Mouse (Mus musculus) gastrocnemius, postnatal 10 days (tissue): ENCODE measurements around the gene Hamp. TPM values are rescaled to one million over a fixed set of nuclear protein-coding genes. Genes with fewer than 3 reads are reported as not detected.

Experiments used
- DNase-seq: peaks from one replicate; pipeline ENCODE4 v3.0.0; 2021; ENCODE audit warnings: mixed read lengths
- long read RNA-seq, 2 experiments: library from polyadenylated mRNA; stranded (forward); transcript quantifications; one replicate each; pipeline ENCODE4 v2.0.0; 2021
- total RNA-seq, 2 experiments: library from RNA; stranded (reverse); gene quantifications; 2 replicates each; pipeline ENCODE4 v1.2.3; 2021

The Hamp gene
- total RNA-seq = not detected
- long read RNA-seq, experiment 1 = 0 reads
- long read RNA-seq, experiment 2 = 0 reads

DNA sequence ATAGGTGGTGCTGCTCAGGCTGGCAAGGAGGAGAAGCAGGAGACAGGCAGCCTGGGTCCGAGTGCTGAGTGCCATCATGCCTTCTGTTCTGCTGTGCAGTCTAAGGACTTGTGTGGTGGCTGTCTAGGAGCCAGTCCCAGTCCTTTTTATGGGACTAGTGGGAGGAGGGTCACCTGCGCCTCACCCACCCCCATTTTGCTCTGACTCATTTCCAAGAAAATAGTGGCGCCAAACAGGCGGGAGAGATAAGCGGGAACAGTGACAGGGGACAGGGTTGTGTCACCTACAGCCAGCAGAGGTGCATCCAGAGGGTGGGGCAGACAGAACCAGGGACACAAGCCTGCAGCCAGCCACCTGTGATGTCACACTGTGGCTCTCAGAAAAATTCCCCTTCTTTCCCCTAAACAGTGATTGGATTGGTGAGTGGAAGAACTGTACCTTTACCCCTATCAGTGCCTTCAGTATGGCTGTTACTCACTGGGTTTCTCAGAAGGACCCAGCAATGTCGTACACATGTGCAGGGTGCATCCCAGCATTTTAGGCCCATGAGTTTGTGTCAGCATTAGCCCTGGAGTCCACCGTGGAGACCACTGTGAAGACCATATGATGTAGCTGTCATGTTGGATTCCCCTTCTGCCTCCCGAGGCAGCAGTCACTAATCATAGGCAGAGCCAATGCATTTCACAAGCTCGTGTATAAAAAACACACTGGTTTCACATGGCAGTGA lies at the start of gene Hamp:
Hamp (minus strand) TSS at position 124 of the 727 bp plus-strand sequence.
- DNase-seq = no peak

- DNase-seq = no peak
Measured at GRCm38 (mm10) chr7:30992148-30992547, 48.3 kb upstream of the Hamp start.

DNA sequence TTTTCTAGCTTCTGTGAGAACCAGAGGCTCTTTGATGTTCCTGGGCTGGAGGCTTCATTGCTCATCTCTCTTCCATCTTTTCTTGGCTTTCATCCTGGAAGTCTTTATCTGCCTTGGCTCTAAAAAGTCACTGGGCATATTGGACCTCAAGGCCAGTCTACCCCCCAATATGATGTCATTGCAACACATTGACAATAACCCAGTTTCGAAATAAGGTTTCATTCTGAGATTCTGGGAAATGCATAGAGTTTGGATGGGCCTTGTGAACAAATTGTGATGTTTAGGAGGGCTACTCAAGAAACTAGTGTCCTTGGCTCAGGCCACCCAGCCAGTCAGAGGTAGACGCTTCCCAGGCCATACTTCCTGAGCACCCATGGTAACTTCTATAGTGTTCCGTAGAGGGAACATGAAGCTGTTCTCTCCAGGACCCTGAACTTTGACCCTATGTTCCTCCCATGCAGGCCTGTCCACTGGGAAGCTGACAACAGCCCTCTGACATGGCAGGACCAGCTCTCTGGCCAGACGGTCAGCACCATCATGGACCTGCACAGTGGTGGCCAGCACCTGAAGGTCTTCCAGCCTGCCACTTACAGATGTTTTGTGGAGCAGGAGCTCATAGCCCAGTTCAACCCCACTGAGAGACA lies 44.8 kb upstream of the Hamp start:
- no peak for DNase-seq

GRCm38 (mm10) chr7:30985357-30985756 lies 41.5 kb upstream of the Hamp start:
- no peak for DNase-seq

- no peak for DNase-seq
Measured at GRCm38 (mm10) chr7:30981703-30982102, 37.9 kb upstream of the Hamp start.

DNA sequence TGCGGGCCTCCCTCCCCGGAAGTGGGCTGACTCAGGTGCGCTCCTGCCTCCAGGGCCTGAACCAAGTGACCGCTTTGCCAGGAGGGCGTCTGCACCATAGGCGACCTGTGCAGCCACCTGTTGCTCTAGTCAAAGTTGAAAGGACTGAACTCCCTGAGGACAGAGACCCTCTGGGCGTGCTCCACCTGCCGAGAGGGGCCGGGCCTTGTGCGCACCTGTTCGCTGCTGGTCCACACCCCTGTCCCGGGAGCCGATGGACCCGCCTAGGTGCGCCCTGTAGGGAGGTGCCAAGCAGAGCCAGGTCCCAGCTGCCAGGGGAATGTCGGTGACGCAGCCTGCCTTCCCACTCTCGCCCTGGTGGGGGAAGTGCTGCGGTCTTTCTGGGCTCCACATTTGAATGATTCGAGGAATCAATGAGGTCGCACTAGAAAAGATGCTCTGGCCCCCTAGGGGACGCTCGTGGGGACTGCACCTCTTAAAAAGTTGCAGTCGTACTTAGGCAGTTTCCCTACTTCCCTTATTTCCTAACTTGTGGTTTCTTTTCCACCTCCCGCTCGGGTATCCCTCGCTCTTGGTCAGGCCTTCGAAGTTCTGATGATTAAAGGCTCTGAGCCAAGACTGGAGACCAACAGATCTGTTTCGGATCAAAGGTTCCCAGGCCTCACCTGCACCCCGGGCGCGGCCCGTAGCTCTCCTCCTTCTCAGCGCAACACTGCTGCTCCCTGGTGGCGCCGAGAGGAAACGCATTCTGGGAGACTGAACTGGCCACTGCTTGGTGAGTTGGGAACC lies 29.9 kb upstream of the Hamp start, which contains the start of gene Fam187b:
Fam187b (plus strand) TSS at position 290 of the 789 bp plus-strand sequence.
- DNase-seq = peak; percentile 88

- no peak for DNase-seq
Measured at GRCm38 (mm10) chr7:30973251-30973500, 29.3 kb upstream of the Hamp start, which contains the start of gene Lsr. Gene Lsr (minus strand): TSS chr7:30973464.

DNA sequence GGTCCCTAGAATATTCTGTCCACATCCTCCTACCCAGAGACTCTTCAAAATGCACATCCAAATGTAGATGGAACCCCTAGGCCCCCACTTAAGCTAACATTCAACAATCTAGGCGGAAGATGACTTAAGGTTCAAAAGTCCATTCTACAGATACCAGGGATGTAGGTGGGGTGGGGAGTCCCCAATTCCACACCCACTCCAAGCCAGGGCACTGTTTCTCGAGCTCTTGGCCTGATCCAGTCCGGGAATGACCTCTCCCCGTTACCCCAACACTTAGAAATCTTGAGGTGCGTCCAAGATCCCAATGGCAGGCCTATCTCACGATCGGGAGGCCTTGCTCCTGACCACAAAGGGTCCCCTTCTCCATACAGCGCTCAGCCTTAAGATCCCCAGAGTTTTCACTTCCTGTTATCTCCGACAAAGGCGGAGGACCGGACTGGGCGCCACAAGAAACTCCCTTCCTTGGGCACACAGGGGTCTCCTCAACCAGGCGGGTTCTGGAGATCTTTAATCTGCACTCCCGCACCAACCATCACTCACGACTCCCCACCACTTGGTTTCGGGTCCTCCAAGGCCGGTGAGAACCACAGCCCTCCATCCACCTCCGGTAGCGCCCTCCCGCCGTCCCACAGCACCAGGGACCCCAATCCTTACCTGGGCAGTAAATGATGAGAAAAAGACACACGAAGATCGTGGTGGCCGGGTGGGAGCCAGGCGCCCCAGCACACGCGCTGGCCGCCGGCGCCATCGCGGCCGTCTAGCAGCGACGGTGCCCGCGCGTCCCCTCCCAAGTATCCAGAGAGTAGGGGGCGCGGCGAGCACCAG lies 28.8 kb upstream of the Hamp start:
- DNase-seq = no peak

GRCm38 (mm10) chr7:30971901-30972300 lies 28.1 kb upstream of the Hamp start:
- no peak for DNase-seq

DNA sequence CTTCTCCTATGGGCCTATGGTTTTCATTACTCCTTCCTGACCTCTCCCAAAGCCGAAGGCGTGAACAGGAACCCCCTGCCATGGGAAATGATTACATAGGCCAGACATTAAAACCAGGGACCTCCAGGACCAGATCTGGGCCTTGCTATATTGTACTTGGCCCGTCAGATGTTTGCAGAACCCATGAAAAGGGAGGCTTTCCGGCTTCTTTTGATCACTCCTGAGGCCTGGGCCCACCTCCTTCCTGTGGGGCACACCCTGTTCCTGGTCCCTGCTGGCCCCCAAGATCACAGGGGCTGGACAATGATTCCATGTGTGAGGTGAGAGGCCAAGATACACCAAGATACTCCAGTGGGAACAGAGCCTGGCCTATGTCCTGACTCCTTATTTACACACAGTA lies 25.3 kb upstream of the Hamp start:
- no peak for DNase-seq

- no peak for DNase-seq
Measured at GRCm38 (mm10) chr7:30968611-30969010, 24.8 kb upstream of the Hamp start.

DNA sequence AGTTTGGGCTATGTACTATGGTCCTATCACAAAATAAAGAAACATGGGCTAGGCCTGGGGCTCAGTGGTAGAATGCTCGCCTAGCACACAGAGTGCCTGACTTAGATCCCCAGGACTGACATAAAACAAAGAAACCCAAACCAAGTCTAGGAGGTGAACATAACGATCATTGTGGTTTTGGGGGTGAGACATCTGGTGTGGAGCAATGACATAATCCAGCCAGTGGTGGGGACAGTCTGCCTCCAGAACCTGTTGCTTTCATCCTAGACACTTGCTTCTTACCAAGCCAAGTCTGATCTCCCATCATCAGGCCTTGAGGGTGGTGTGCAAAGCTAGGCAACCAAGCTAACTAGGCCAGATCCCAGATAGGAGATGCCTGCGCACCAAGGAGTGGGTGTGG lies 22.8 kb upstream of the Hamp start:
- no peak for DNase-seq

GRCm38 (mm10) chr7:30965677-30966076 lies 21.8 kb upstream of the Hamp start:
- DNase-seq = no peak

- DNase-seq = no peak
Measured at GRCm38 (mm10) chr7:30964366-30964765, 20.5 kb upstream of the Hamp start.

GRCm38 (mm10) chr7:30962862-30963261 lies 19.0 kb upstream of the Hamp start:
- DNase-seq = no peak

- no peak for DNase-seq
Measured at GRCm38 (mm10) chr7:30959786-30960349, 16.0 kb upstream of the Hamp start.

GRCm38 (mm10) chr7:30958866-30959487 lies 15.1 kb upstream of the Hamp start:
- DNase-seq = no peak

- no peak for DNase-seq
Measured at GRCm38 (mm10) chr7:30958109-30958865, 14.5 kb upstream of the Hamp start.

GRCm38 (mm10) chr7:30957367-30957783 lies 13.5 kb upstream of the Hamp start:
- peak; percentile 94 for DNase-seq

DNA sequence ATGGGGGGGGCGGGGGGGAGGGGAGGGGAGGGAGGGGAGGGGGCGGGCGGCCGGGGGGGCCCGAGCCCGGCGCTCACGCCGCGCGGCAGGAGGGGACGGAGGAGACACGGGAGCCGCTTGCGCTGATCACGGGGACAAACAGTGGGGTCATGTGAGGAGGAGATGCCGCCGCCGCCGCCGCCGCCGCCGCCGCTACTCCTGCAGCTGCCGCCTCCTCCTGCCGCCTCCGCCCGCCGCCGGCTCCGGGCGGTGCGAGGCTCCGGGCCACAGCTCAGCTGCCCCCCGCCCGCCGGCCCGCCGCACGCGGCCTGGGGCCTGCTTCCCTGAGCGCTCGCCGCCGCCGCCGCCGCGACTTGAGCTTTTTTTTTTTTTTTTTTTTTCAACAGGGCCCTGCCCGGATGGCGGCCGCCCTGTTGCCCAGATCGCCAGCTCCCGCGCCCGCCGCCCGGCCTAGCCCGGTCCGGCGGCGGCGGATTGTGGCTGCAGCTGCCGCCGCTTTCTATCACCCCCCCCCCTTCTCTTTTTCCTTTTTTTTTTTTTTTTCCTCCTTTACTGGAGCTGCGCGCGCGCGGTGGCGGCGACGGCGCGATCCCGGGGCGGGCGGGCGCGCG lies 13.0 kb upstream of the Hamp start, which contains the start of gene Usf2:
Usf2 (minus strand) TSS at position 48 of the 611 bp plus-strand sequence.
- peak; percentile 81 for DNase-seq
